Mouse (Mus musculus) lung, embryonic 16.5 days (tissue): Measurements from ENCODE around the gene Bicdl1. TPM values are rescaled to one million over a fixed set of nuclear protein-coding genes. Genes with fewer than 3 reads are reported as not detected.

Experiments
- ATAC-seq: fragments of 200-750 bp; cut with Nextera tagmentation; 2 replicates; pipeline ENCODE4 v1.8.0; 2017; ENCODE audit warnings: low read depth, mild to moderate bottlenecking, moderate library complexity
- H3K27ac ChIP-seq: fragments of 300-500 bp; sonication (generic); 2 replicates; pipeline ENCODE4 v1.5.1; 2014; ENCODE audit warnings: mild to moderate bottlenecking, control low read depth, low read length
- H3K27me3 ChIP-seq: fragments of 300-500 bp; sonication (generic); 2 replicates; pipeline ENCODE4 v1.6.1; 2014; ENCODE audit warnings: low read depth, low read length, mixed read lengths; ENCODE audit not compliant: control insufficient read depth, insufficient read depth
- H3K36me3 ChIP-seq: fragments of 300-500 bp; sonication (generic); 2 replicates; pipeline ENCODE4 v1.6.1; 2014; ENCODE audit warnings: low read length; ENCODE audit not compliant: control insufficient read depth, insufficient read depth
- H3K4me1 ChIP-seq: fragments of 300-500 bp; sonication (generic); replicated peaks from 2 replicates; pipeline ENCODE4 v1.6.1; 2014; ENCODE audit warnings: low read length, mixed read lengths; ENCODE audit not compliant: control insufficient read depth, insufficient read depth
- H3K4me2 ChIP-seq: fragments of 300-500 bp; sonication (generic); 2 replicates; pipeline ENCODE4 v1.6.1; 2014; ENCODE audit warnings: low read depth, low read length, control low read depth
- H3K4me3 ChIP-seq: fragments of 300-500 bp; sonication (generic); 2 replicates; pipeline ENCODE4 v1.5.1; 2014; ENCODE audit warnings: mild to moderate bottlenecking, low read length, control low read depth
- H3K9ac ChIP-seq: fragments of 300-500 bp; sonication (generic); 2 replicates; pipeline ENCODE4 v1.6.1; 2014; ENCODE audit warnings: low read length, control low read depth
- H3K9me3 ChIP-seq: fragments of 300-500 bp; sonication (generic); 2 replicates; pipeline ENCODE4 v1.6.1; 2016; ENCODE audit warnings: low read length; ENCODE audit not compliant: control insufficient read depth
- WGBS: fragments of 180-500 bp; shearing (Covaris S2); extraction: QIAGEN DNeasy Blood & Tissue Kit; methylation state at CpG from one replicate; pipeline ENCODE4 v1.1.7; 2014; 5-methylcytosine and 5-hydroxymethylcytosine counted together
- polyA plus RNA-seq: library from polyadenylated mRNA; unstranded; fragments of >200 nt; fragmentation: Nextera tagmentation; extraction: Ambion mirVana; gene quantifications from 2 replicates; pipeline ENCODE4 v1.2.1, GENCODE M21; 2015

Gene Bicdl1
- polyA plus RNA-seq, 1 experiment from 2014 or later, result 11.2 TPM

GRCm38 (mm10) chr5:115696811-115697210, 34.6 kb downstream of the Bicdl1 start:
- Histone ChIP-seq H3K27me3 (no peaks in the 10 kb centered on the region), H3K4me1 (no peaks in the 10 kb centered on the region), H3K4me3 (no peak overlapping the region), H3K9me3 (no peaks in the 10 kb centered on the region), H3K4me2 (no peak overlapping the region), H3K27ac (no peak overlapping the region), H3K36me3 (no peaks in the 10 kb centered on the region), H3K9ac (no peak overlapping the region)
- ATAC-seq, result no peak
- 72% methylated on average over 5 of the region's 5 CpGs for WGBS

GRCm38 (mm10) chr5:115695191-115695770, 36.1 kb downstream of the Bicdl1 start:
- H3K36me3 ChIP-seq, result no peaks in the 10 kb centered on the region
- no peak overlapping the region for H3K9ac ChIP-seq
- no peaks in the 10 kb centered on the region for H3K9me3 ChIP-seq
- WGBS, result 73% methylated on average over 6 of the region's 6 CpGs
- no peak for ATAC-seq
- no peak overlapping the region for H3K4me2 ChIP-seq
- no peak overlapping the region for H3K27ac ChIP-seq
- H3K4me3 ChIP-seq, result no peak overlapping the region
- H3K27me3 ChIP-seq, result no peaks in the 10 kb centered on the region
- no peaks in the 10 kb centered on the region for H3K4me1 ChIP-seq

GRCm38 (mm10) chr5:115693271-115693670, 38.1 kb downstream of the Bicdl1 start:
- H3K9ac ChIP-seq, result no peak overlapping the region
- ATAC-seq, result no peak
- 49% methylated on average over 3 of the region's 3 CpGs for WGBS
- H3K9me3 ChIP-seq, result no peaks in the 10 kb centered on the region
- H3K27ac ChIP-seq, result no peak overlapping the region
- H3K36me3 ChIP-seq, result no peaks in the 10 kb centered on the region
- H3K4me3 ChIP-seq, result no peak overlapping the region
- no peaks in the 10 kb centered on the region for H3K4me1 ChIP-seq
- H3K4me2 ChIP-seq, result no peak overlapping the region
- no peaks in the 10 kb centered on the region for H3K27me3 ChIP-seq

- Histone ChIP-seq H3K4me1 (no peaks in the 10 kb centered on the region), H3K9me3 (no peaks in the 10 kb centered on the region), H3K27ac (no peak overlapping the region), H3K4me3 (no peak overlapping the region), H3K27me3 (no peaks in the 10 kb centered on the region), H3K9ac (no peak overlapping the region), H3K4me2 (no peak overlapping the region), H3K36me3 (no peaks in the 10 kb centered on the region)
- ATAC-seq, result no peak
- 66% methylated on average over 7 of the region's 7 CpGs for WGBS
Measured at GRCm38 (mm10) chr5:115686716-115687115, 44.7 kb downstream of the Bicdl1 start.

- H3K36me3 ChIP-seq, result no peaks in the 10 kb centered on the region
- ATAC-seq, result no peak
- no peak overlapping the region for H3K4me3 ChIP-seq
- no peaks in the 10 kb centered on the region for H3K27me3 ChIP-seq
- H3K9me3 ChIP-seq, result no peaks in the 10 kb centered on the region
- H3K4me1 ChIP-seq, result no peaks in the 10 kb centered on the region
- H3K9ac ChIP-seq, result no peak overlapping the region
- no peak overlapping the region for H3K4me2 ChIP-seq
- H3K27ac ChIP-seq, result no peak overlapping the region
- whole genome bisulfite sequencing, result 72% methylated on average over 10 of the region's 10 CpGs
Measured at GRCm38 (mm10) chr5:115685126-115685525, 46.3 kb downstream of the Bicdl1 start.

- ATAC-seq, result no peak
- no peaks in the 10 kb centered on the region for H3K36me3 ChIP-seq
- H3K4me1 ChIP-seq, result no peaks in the 10 kb centered on the region
- no peak overlapping the region for H3K9ac ChIP-seq
- no peak overlapping the region for H3K4me2 ChIP-seq
- no peak overlapping the region for H3K27ac ChIP-seq
- H3K9me3 ChIP-seq, result no peaks in the 10 kb centered on the region
- WGBS, result 58% methylated on average over 8 of the region's 8 CpGs
- H3K4me3 ChIP-seq, result no peak overlapping the region
- H3K27me3 ChIP-seq, result no peaks in the 10 kb centered on the region
Measured at GRCm38 (mm10) chr5:115671846-115672245, 59.6 kb downstream of the Bicdl1 start.

GRCm38 (mm10) chr5:115670406-115670805, 61.0 kb downstream of the Bicdl1 start:
- no peak overlapping the region for H3K27ac ChIP-seq
- no peaks in the 10 kb centered on the region for H3K9me3 ChIP-seq
- WGBS, result 41% methylated on average over 2 of the region's 2 CpGs
- H3K27me3 ChIP-seq, result no peaks in the 10 kb centered on the region
- 0 out of 2 replicates have a peak, but pooled peaks have one; percentile 20 for ATAC-seq
- no peak overlapping the region for H3K4me3 ChIP-seq
- no peaks in the 10 kb centered on the region for H3K36me3 ChIP-seq
- H3K4me2 ChIP-seq, result no peak overlapping the region
- no peaks in the 10 kb centered on the region for H3K4me1 ChIP-seq
- H3K9ac ChIP-seq, result no peak overlapping the region

GRCm38 (mm10) chr5:115669974-115670373, 61.4 kb downstream of the Bicdl1 start:
- no peak overlapping the region for H3K9ac ChIP-seq
- H3K36me3 ChIP-seq, result no peaks in the 10 kb centered on the region
- H3K27me3 ChIP-seq, result no peaks in the 10 kb centered on the region
- no peak overlapping the region for H3K27ac ChIP-seq
- no peak for ATAC-seq
- H3K9me3 ChIP-seq, result no peaks in the 10 kb centered on the region
- no peaks in the 10 kb centered on the region for H3K4me1 ChIP-seq
- no peak overlapping the region for H3K4me2 ChIP-seq
- no peak overlapping the region for H3K4me3 ChIP-seq
- WGBS, result 79% methylated on average over 11 of the region's 11 CpGs

- Histone ChIP-seq H3K27ac (no peak overlapping the region), H3K27me3 (no peaks in the 10 kb centered on the region), H3K4me1 (no peaks in the 10 kb centered on the region), H3K36me3 (no peaks in the 10 kb centered on the region), H3K9me3 (no peaks in the 10 kb centered on the region), H3K4me2 (no peak overlapping the region), H3K9ac (no peak overlapping the region), H3K4me3 (no peak overlapping the region)
- ATAC-seq, result no peak
- WGBS, result 81% methylated on average over 12 of the region's 12 CpGs
Measured at GRCm38 (mm10) chr5:115668986-115669385, 62.4 kb downstream of the Bicdl1 start.

GRCm38 (mm10) chr5:115667894-115668293, 63.5 kb downstream of the Bicdl1 start:
- WGBS, result 16% methylated on average over 7 of the region's 7 CpGs

More at GRCm38 (mm10) chr5:115667894-115668293, 63.5 kb downstream of the Bicdl1 start:
- no peak overlapping the region for H3K9ac ChIP-seq
- no peak overlapping the region for H3K4me2 ChIP-seq
- H3K4me3 ChIP-seq, result no peak overlapping the region
- no peaks in the 10 kb centered on the region for H3K9me3 ChIP-seq
- H3K36me3 ChIP-seq, result no peaks in the 10 kb centered on the region
- H3K27ac ChIP-seq, result no peak overlapping the region
- H3K4me1 ChIP-seq, result no peaks in the 10 kb centered on the region
- H3K27me3 ChIP-seq, result no peaks in the 10 kb centered on the region
- no peak for ATAC-seq
